Mouse (Mus musculus): ENCODE results near the gene Apc2.
A peak's percentile ranks its signal among the peaks of the same experiment; 100 is the strongest.

The Apc2 gene

GRCm38 (mm10) chr10:80262776-80263365 is 32.9 kb upstream of the Apc2 start:
- DNase-seq (ENCODE audit: low spot score) = no peak

GRCm38 (mm10) chr10:80264341-80265148 is 31.2 kb upstream of the Apc2 start:
- DNase-seq (ENCODE audit: low spot score) = peak; percentile 99

GRCm38 (mm10) chr10:80265149-80265486 is 30.7 kb upstream of the Apc2 start:
- DNase-seq (ENCODE audit: low spot score) = no peak

GRCm38 (mm10) chr10:80270099-80270498 is 25.7 kb upstream of the Apc2 start:
- DNase-seq (ENCODE audit: low spot score) = no peak

- DNase-seq (ENCODE audit: low spot score) = no peak
Observed at GRCm38 (mm10) chr10:80270734-80271181, 25.0 kb upstream of the Apc2 start.

- no peak for DNase-seq (ENCODE audit: low spot score)
Observed at GRCm38 (mm10) chr10:80271186-80271843, 24.5 kb upstream of the Apc2 start.

GRCm38 (mm10) chr10:80271870-80272585 is 23.7 kb upstream of the Apc2 start:
- DNase-seq (ENCODE audit: low spot score) = no peak

GRCm38 (mm10) chr10:80273847-80274246 is 21.9 kb upstream of the Apc2 start:
- peak; percentile 55 for DNase-seq (ENCODE audit: low spot score)

- no peak for DNase-seq (ENCODE audit: low spot score)
Observed at GRCm38 (mm10) chr10:80276238-80276637, 19.5 kb upstream of the Apc2 start.

GRCm38 (mm10) chr10:80278390-80278789 is 17.4 kb upstream of the Apc2 start:
- no peak for DNase-seq (ENCODE audit: low spot score)

GRCm38 (mm10) chr10:80279273-80279672 is 16.5 kb upstream of the Apc2 start:
- no peak for DNase-seq (ENCODE audit: low spot score)

GRCm38 (mm10) chr10:80281304-80281703 is 14.5 kb upstream of the Apc2 start:
- peak; percentile 63 for DNase-seq (ENCODE audit: low spot score)

GRCm38 (mm10) chr10:80281921-80282371 is 13.8 kb upstream of the Apc2 start:
- peak; percentile 81 for DNase-seq (ENCODE audit: low spot score)

GRCm38 (mm10) chr10:80282481-80283441 is 13.0 kb upstream of the Apc2 start:
- DNase-seq (ENCODE audit: low spot score) = peak; percentile 65

- no peak for DNase-seq (ENCODE audit: low spot score)
Observed at GRCm38 (mm10) chr10:80285222-80286070, 10.3 kb upstream of the Apc2 start.

- no peak for DNase-seq (ENCODE audit: low spot score)
Observed at GRCm38 (mm10) chr10:80288097-80288496, 7.7 kb upstream of the Apc2 start.

- DNase-seq (ENCODE audit: low spot score) = no peak
Observed at GRCm38 (mm10) chr10:80288657-80289056, 7.1 kb upstream of the Apc2 start.

- peak; percentile 96 for DNase-seq (ENCODE audit: low spot score)
Observed at GRCm38 (mm10) chr10:80292251-80293146, 3.3 kb upstream of the Apc2 start, which contains the start of gene Rps15. TSS of gene Rps15 (plus strand) at chr10:80292453.

- DNase-seq (ENCODE audit: low spot score) = no peak
Observed at GRCm38 (mm10) chr10:80293325-80293724, 2.5 kb upstream of the Apc2 start.
